Mouse (Mus musculus) embryonic facial prominence, embryonic 15.5 days (tissue): ENCODE measurements around the gene Pak1ip1. TPM values are rescaled to one million over a fixed set of nuclear protein-coding genes. Genes with fewer than 3 reads are reported as not detected.

Source experiments
- ATAC-seq: fragments of 200-750 bp; cut with Nextera tagmentation; 2 replicates; pipeline ENCODE4 v1.8.0; 2017; ENCODE audit warnings: low read depth, moderate TSS enrichment; ENCODE audit not compliant: insufficient number of reproducible peaks, low FRiP score, low TSS enrichment
- H3K27ac ChIP-seq: fragments of 300-500 bp; sonication (generic); replicated peaks from 2 replicates; pipeline ENCODE4 v1.5.1; 2015; ENCODE audit warnings: mild to moderate bottlenecking, inconsistent platforms
- H3K27me3 ChIP-seq: fragments of 300-500 bp; sonication (generic); 2 replicates; pipeline ENCODE4 v1.6.1; 2015; ENCODE audit warnings: inconsistent platforms
- H3K36me3 ChIP-seq: fragments of 300-500 bp; sonication (generic); 2 replicates; pipeline ENCODE4 v1.6.1; 2015; ENCODE audit warnings: mild to moderate bottlenecking, inconsistent platforms
- H3K4me1 ChIP-seq: fragments of 300-500 bp; sonication (generic); 2 replicates; pipeline ENCODE4 v1.6.1; 2015; ENCODE audit warnings: inconsistent platforms
- H3K4me2 ChIP-seq: fragments of 300-500 bp; sonication (generic); replicated peaks from 2 replicates; pipeline ENCODE4 v1.6.1; 2015; ENCODE audit warnings: mild to moderate bottlenecking, inconsistent platforms
- H3K4me3 ChIP-seq: fragments of 300-500 bp; sonication (generic); replicated peaks from 2 replicates; pipeline ENCODE4 v1.5.1; 2015; ENCODE audit warnings: mild to moderate bottlenecking, inconsistent platforms
- H3K9ac ChIP-seq: fragments of 300-500 bp; sonication (generic); 2 replicates; pipeline ENCODE4 v1.6.1; 2015; ENCODE audit warnings: inconsistent platforms
- H3K9me3 ChIP-seq: fragments of 300-500 bp; sonication (generic); replicated peaks from 2 replicates; pipeline ENCODE4 v1.6.1; 2016; ENCODE audit warnings: inconsistent platforms
- WGBS: fragments of 180-500 bp; shearing (Covaris S2); methylation state at CpG from one replicate; pipeline ENCODE4 v1.1.7; 2015; 5-methylcytosine and 5-hydroxymethylcytosine counted together
- polyA plus RNA-seq: library from polyadenylated mRNA; unstranded; fragments of >200 nt; fragmentation: Nextera tagmentation; extraction: Ambion mirVana; gene quantifications from 2 replicates; pipeline ENCODE4 v1.2.1, GENCODE M21; 2015

The Pak1ip1 gene
- 56.2 and 58.7 TPM in 2 replicates for polyA plus RNA-seq

- H3K36me3 ChIP-seq = peaks cover 18% of the 10 kb centered on the region
- ATAC-seq = peak; percentile 94
- H3K27me3 ChIP-seq = no peaks in the 10 kb centered on the region
- peak within 1 kb of the TSS; percentile 91 for H3K9ac ChIP-seq
- H3K27ac ChIP-seq = peak within 1 kb of the TSS; percentile 100
- H3K9me3 ChIP-seq = no peaks in the 10 kb centered on the region
- peaks cover 16% of the 10 kb centered on the region for H3K4me1 ChIP-seq
- WGBS = under 1% methylated on average over 58 of the region's 58 CpGs
- peak within 1 kb of the TSS; percentile 79 for H3K4me3 ChIP-seq
- H3K4me2 ChIP-seq = peak within 1 kb of the TSS; percentile 85
These were observed at the start of gene Pak1ip1 for GRCm38 (mm10) chr13:41000926-41001639. Gene Pak1ip1 (plus strand): TSS chr13:41001023.

GRCm38 (mm10) chr13:40951386-40951976 lies 49.3 kb upstream of the Pak1ip1 start:
- no peak overlapping the region for H3K27ac ChIP-seq
- H3K36me3 ChIP-seq = no peaks in the 10 kb centered on the region
- no peak overlapping the region for H3K4me3 ChIP-seq
- no peaks in the 10 kb centered on the region for H3K9me3 ChIP-seq
- no peak for ATAC-seq
- H3K27me3 ChIP-seq = no peaks in the 10 kb centered on the region
- H3K4me2 ChIP-seq = no peak overlapping the region
- H3K4me1 ChIP-seq = 0 out of 2 replicates have a peak, but pooled peaks cover 2% of the 10 kb centered on the region
- 78% methylated on average over 10 of the region's 10 CpGs for WGBS
- H3K9ac ChIP-seq = no peak overlapping the region

GRCm38 (mm10) chr13:40953231-40953630 lies 47.6 kb upstream of the Pak1ip1 start:
- ATAC-seq = no peak
- Histone ChIP-seq H3K4me2 (no peak overlapping the region), H3K36me3 (no peaks in the 10 kb centered on the region), H3K4me3 (no peak overlapping the region), H3K9ac (no peak overlapping the region), H3K4me1 (no peaks in the 10 kb centered on the region), H3K27ac (no peak overlapping the region), H3K27me3 (no peaks in the 10 kb centered on the region), H3K9me3 (no peaks in the 10 kb centered on the region)
- 59% methylated on average over 6 of the region's 6 CpGs for WGBS

GRCm38 (mm10) chr13:40955773-40956172 lies 45.0 kb upstream of the Pak1ip1 start:
- WGBS = 73% methylated on average over 7 of the region's 7 CpGs
- Histone ChIP-seq H3K4me3 (no peak overlapping the region), H3K4me2 (no peak overlapping the region), H3K27ac (no peak overlapping the region), H3K4me1 (no peaks in the 10 kb centered on the region), H3K9me3 (no peaks in the 10 kb centered on the region), H3K36me3 (no peaks in the 10 kb centered on the region), H3K9ac (no peak overlapping the region), H3K27me3 (no peaks in the 10 kb centered on the region)
- ATAC-seq = no peak

- no peak overlapping the region for H3K4me2 ChIP-seq
- no peak overlapping the region for H3K9ac ChIP-seq
- H3K27ac ChIP-seq = no peak overlapping the region
- no peaks in the 10 kb centered on the region for H3K9me3 ChIP-seq
- H3K36me3 ChIP-seq = no peaks in the 10 kb centered on the region
- no peak for ATAC-seq
- no peak overlapping the region for H3K4me3 ChIP-seq
- no peaks in the 10 kb centered on the region for H3K4me1 ChIP-seq
- H3K27me3 ChIP-seq = no peaks in the 10 kb centered on the region
- 88% methylated on average over 10 of the region's 10 CpGs for WGBS
These were observed 33.2 kb upstream of the Pak1ip1 start for GRCm38 (mm10) chr13:40967609-40968008.

GRCm38 (mm10) chr13:40968564-40968963 lies 32.3 kb upstream of the Pak1ip1 start:
- no peak for ATAC-seq
- Histone ChIP-seq H3K4me2 (no peak overlapping the region), H3K9ac (no peak overlapping the region), H3K9me3 (no peaks in the 10 kb centered on the region), H3K27ac (no peak overlapping the region), H3K27me3 (no peaks in the 10 kb centered on the region), H3K4me3 (no peak overlapping the region), H3K4me1 (no peaks in the 10 kb centered on the region), H3K36me3 (no peaks in the 10 kb centered on the region)
- WGBS = 77% methylated on average over 5 of the region's 5 CpGs

- Histone ChIP-seq H3K9ac (no peak overlapping the region), H3K9me3 (no peaks in the 10 kb centered on the region), H3K4me3 (no peak overlapping the region), H3K27me3 (no peaks in the 10 kb centered on the region), H3K4me2 (no peak overlapping the region), H3K4me1 (no peaks in the 10 kb centered on the region), H3K27ac (no peak overlapping the region), H3K36me3 (no peaks in the 10 kb centered on the region)
- 86% methylated on average over 4 of the region's 4 CpGs for WGBS
- no peak for ATAC-seq
These were observed 30.9 kb upstream of the Pak1ip1 start for GRCm38 (mm10) chr13:40969761-40970390.

GRCm38 (mm10) chr13:40971261-40971660 lies 29.6 kb upstream of the Pak1ip1 start:
- H3K4me1 ChIP-seq = no peaks in the 10 kb centered on the region
- no peak overlapping the region for H3K4me3 ChIP-seq
- 74% methylated on average over 5 of the region's 5 CpGs for WGBS
- H3K9me3 ChIP-seq = no peaks in the 10 kb centered on the region
- no peak overlapping the region for H3K27ac ChIP-seq
- H3K27me3 ChIP-seq = no peaks in the 10 kb centered on the region
- H3K9ac ChIP-seq = no peak overlapping the region
- ATAC-seq = no peak
- H3K4me2 ChIP-seq = no peak overlapping the region
- H3K36me3 ChIP-seq = no peaks in the 10 kb centered on the region

- H3K27me3 ChIP-seq = no peaks in the 10 kb centered on the region
- no peak overlapping the region for H3K27ac ChIP-seq
- 76% methylated on average over 2 of the region's 2 CpGs for WGBS
- no peaks in the 10 kb centered on the region for H3K9me3 ChIP-seq
- ATAC-seq = no peak
- H3K4me1 ChIP-seq = no peaks in the 10 kb centered on the region
- no peak overlapping the region for H3K4me3 ChIP-seq
- H3K36me3 ChIP-seq = no peaks in the 10 kb centered on the region
- no peak overlapping the region for H3K9ac ChIP-seq
- H3K4me2 ChIP-seq = no peak overlapping the region
These were observed 29.0 kb upstream of the Pak1ip1 start for GRCm38 (mm10) chr13:40971831-40972230.

- Histone ChIP-seq H3K27me3 (no peaks in the 10 kb centered on the region), H3K27ac (no peak overlapping the region), H3K4me1 (no peaks in the 10 kb centered on the region), H3K9me3 (no peaks in the 10 kb centered on the region), H3K4me3 (no peak overlapping the region), H3K9ac (no peak overlapping the region), H3K36me3 (no peaks in the 10 kb centered on the region), H3K4me2 (no peak overlapping the region)
- ATAC-seq = no peak
- 91% methylated on average over 5 of the region's 5 CpGs for WGBS
These were observed 27.8 kb upstream of the Pak1ip1 start for GRCm38 (mm10) chr13:40972976-40973375.

- no peaks in the 10 kb centered on the region for H3K4me1 ChIP-seq
- H3K4me2 ChIP-seq = no peak overlapping the region
- no peaks in the 10 kb centered on the region for H3K27me3 ChIP-seq
- no peaks in the 10 kb centered on the region for H3K9me3 ChIP-seq
- H3K4me3 ChIP-seq = no peak overlapping the region
- no peak for ATAC-seq
- no peak overlapping the region for H3K27ac ChIP-seq
- WGBS = 16% methylated on average over 7 of the region's 7 CpGs
- H3K36me3 ChIP-seq = no peaks in the 10 kb centered on the region
- no peak overlapping the region for H3K9ac ChIP-seq
These were observed 23.2 kb upstream of the Pak1ip1 start for GRCm38 (mm10) chr13:40977609-40978008.
